Mouse (Mus musculus) intestine, embryonic 16.5 days (tissue): ENCODE results near the gene Usp32. TPM values are rescaled to one million over a fixed set of nuclear protein-coding genes. Genes with fewer than 3 reads are reported as not detected.

Experiments
- ATAC-seq: fragments of 200-750 bp; cut with Nextera tagmentation; 2 replicates; pipeline ENCODE4 v1.8.0; 2017; ENCODE audit warnings: moderate TSS enrichment, moderate library complexity
- H3K27ac ChIP-seq: fragments of 300-500 bp; sonication (generic); 2 replicates; pipeline ENCODE4 v1.5.1; 2014; ENCODE audit warnings: mild to moderate bottlenecking, low read length
- H3K27me3 ChIP-seq: fragments of 300-500 bp; sonication (generic); replicated peaks from 2 replicates; pipeline ENCODE4 v1.6.1; 2014; ENCODE audit warnings: low read length, control low read depth, mixed read lengths; ENCODE audit not compliant: control insufficient read depth, insufficient read depth
- H3K36me3 ChIP-seq: fragments of 300-500 bp; sonication (generic); 2 replicates; pipeline ENCODE4 v1.6.1; 2014; ENCODE audit warnings: low read length, control low read depth; ENCODE audit not compliant: control insufficient read depth, insufficient read depth
- H3K4me1 ChIP-seq: fragments of 300-500 bp; sonication (generic); 2 replicates; pipeline ENCODE4 v1.6.1; 2014; ENCODE audit warnings: low read length, control low read depth, mixed read lengths; ENCODE audit not compliant: control insufficient read depth, insufficient read depth
- H3K4me2 ChIP-seq: fragments of 300-500 bp; sonication (generic); 2 replicates; pipeline ENCODE4 v1.6.1; 2014; ENCODE audit warnings: low read depth, low read length, control low read depth
- H3K4me3 ChIP-seq: fragments of 300-500 bp; sonication (generic); 2 replicates; pipeline ENCODE4 v1.5.1; 2014; ENCODE audit warnings: mild to moderate bottlenecking, low read length
- H3K9ac ChIP-seq: fragments of 300-500 bp; sonication (generic); 2 replicates; pipeline ENCODE4 v1.6.1; 2014; ENCODE audit warnings: low read depth, low read length
- H3K9me3 ChIP-seq: fragments of 300-500 bp; sonication (generic); 2 replicates; pipeline ENCODE4 v1.6.1; 2016; ENCODE audit warnings: low read length, control low read depth; ENCODE audit not compliant: control insufficient read depth
- WGBS: fragments of 180-500 bp; shearing (Covaris S2); extraction: QIAGEN DNeasy Blood & Tissue Kit; methylation state at CpG from one replicate; pipeline ENCODE4 v1.1.7; 2014; 5-methylcytosine and 5-hydroxymethylcytosine counted together
- polyA plus RNA-seq: library from polyadenylated mRNA; unstranded; fragments of >200 nt; fragmentation: Nextera tagmentation; extraction: Ambion mirVana; gene quantifications from 2 replicates; pipeline ENCODE4 v1.2.1, GENCODE M21; 2015

The Usp32 gene
- polyA plus RNA-seq, 1 experiment from 2014 or later = 3.9 TPM

- no peak for ATAC-seq
Observed at GRCm38 (mm10) chr11:85003566-85003965, 136.4 kb downstream of the Usp32 start.

DNA sequence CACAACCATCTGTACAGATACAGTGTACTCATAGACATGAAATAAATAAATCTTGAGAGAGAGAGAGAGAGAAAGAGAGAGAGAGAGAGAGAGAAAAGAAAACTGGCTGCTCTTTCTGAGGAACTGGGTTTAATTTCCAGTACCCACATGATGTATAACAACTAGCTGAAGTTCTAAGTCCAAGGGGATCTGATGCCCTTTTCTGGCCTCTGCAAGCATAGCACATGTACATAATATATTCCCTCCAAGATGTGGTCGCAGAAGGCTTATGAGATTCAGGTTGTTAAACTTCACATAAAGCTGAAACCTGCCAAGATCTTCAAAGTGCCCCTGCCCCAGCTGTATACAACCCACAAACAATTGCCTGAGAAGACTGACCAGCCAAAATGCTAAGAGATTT lies 144.7 kb downstream of the Usp32 start:
- ATAC-seq = no peak
- no peaks in the 10 kb centered on the region for H3K9me3 ChIP-seq
- H3K36me3 ChIP-seq = no peaks in the 10 kb centered on the region
- no peaks in the 10 kb centered on the region for H3K27me3 ChIP-seq
- no peak overlapping the region for H3K27ac ChIP-seq
- no peak overlapping the region for H3K9ac ChIP-seq
- H3K4me2 ChIP-seq = no peak overlapping the region
- no peaks in the 10 kb centered on the region for H3K4me1 ChIP-seq
- no peak overlapping the region for H3K4me3 ChIP-seq
- 95% methylated on average over 1 of the region's 1 CpGs for WGBS

More at GRCm38 (mm10) chr11:85003566-85003965, 136.4 kb downstream of the Usp32 start:
- H3K9ac ChIP-seq = no peak overlapping the region
- no peaks in the 10 kb centered on the region for H3K36me3 ChIP-seq
- H3K27ac ChIP-seq = no peak overlapping the region
- H3K4me2 ChIP-seq = no peak overlapping the region
- no peaks in the 10 kb centered on the region for H3K27me3 ChIP-seq
- no peak overlapping the region for H3K4me3 ChIP-seq
- WGBS = 92% methylated on average over 3 of the region's 3 CpGs
- H3K9me3 ChIP-seq = no peaks in the 10 kb centered on the region
- H3K4me1 ChIP-seq = no peaks in the 10 kb centered on the region

DNA sequence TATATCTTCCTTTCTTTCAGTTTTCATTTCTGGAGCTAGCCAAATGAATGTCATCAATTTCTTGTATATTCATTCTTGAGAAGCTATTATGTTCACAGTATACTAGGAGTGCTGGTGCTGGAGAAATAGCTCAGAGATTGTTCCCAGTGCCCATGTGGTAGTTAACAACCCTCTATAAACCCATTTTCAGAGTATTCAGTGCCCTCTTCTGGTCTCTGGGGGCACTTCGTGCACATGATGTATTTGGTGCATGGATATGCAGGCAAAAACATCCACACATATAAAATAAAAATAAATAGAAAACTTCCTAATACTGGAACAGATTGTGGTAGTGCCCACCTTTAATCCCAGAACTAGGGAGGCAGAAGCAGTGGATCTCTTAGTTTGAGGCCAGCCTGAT lies 147.0 kb downstream of the Usp32 start:
- Histone ChIP-seq H3K4me1 (no peaks in the 10 kb centered on the region), H3K27ac (no peak overlapping the region), H3K4me3 (no peak overlapping the region), H3K9ac (no peak overlapping the region), H3K36me3 (no peaks in the 10 kb centered on the region), H3K9me3 (no peaks in the 10 kb centered on the region), H3K4me2 (no peak overlapping the region), H3K27me3 (no peaks in the 10 kb centered on the region)
- 93% methylated on average over 1 of the region's 1 CpGs for WGBS
- ATAC-seq = no peak

GRCm38 (mm10) chr11:84988341-84988919 lies 151.5 kb downstream of the Usp32 start:
- H3K9me3 ChIP-seq = no peaks in the 10 kb centered on the region
- H3K27ac ChIP-seq = no peak overlapping the region
- H3K4me1 ChIP-seq = no peaks in the 10 kb centered on the region
- no peak overlapping the region for H3K4me2 ChIP-seq
- H3K4me3 ChIP-seq = no peak overlapping the region
- no peaks in the 10 kb centered on the region for H3K36me3 ChIP-seq
- H3K9ac ChIP-seq = no peak overlapping the region
- no peak for ATAC-seq
- 93% methylated on average over 3 of the region's 3 CpGs for WGBS
- H3K27me3 ChIP-seq = no peaks in the 10 kb centered on the region

- Histone ChIP-seq H3K4me2 (no peak overlapping the region), H3K9me3 (no peaks in the 10 kb centered on the region), H3K27ac (no peak overlapping the region), H3K36me3 (no peaks in the 10 kb centered on the region), H3K4me3 (no peak overlapping the region), H3K27me3 (no peaks in the 10 kb centered on the region), H3K4me1 (no peaks in the 10 kb centered on the region), H3K9ac (no peak overlapping the region)
- ATAC-seq = no peak
- WGBS = 87% methylated on average over 6 of the region's 6 CpGs
Observed at GRCm38 (mm10) chr11:84985421-84985820, 154.5 kb downstream of the Usp32 start.

GRCm38 (mm10) chr11:84980697-84981096 lies 159.3 kb downstream of the Usp32 start:
- Histone ChIP-seq H3K27ac (no peak overlapping the region), H3K4me1 (no peaks in the 10 kb centered on the region), H3K9ac (no peak overlapping the region), H3K9me3 (no peaks in the 10 kb centered on the region), H3K27me3 (no peaks in the 10 kb centered on the region), H3K36me3 (no peaks in the 10 kb centered on the region), H3K4me3 (no peak overlapping the region), H3K4me2 (no peak overlapping the region)
- 64% methylated on average over 2 of the region's 2 CpGs for WGBS
- ATAC-seq = no peak

DNA sequence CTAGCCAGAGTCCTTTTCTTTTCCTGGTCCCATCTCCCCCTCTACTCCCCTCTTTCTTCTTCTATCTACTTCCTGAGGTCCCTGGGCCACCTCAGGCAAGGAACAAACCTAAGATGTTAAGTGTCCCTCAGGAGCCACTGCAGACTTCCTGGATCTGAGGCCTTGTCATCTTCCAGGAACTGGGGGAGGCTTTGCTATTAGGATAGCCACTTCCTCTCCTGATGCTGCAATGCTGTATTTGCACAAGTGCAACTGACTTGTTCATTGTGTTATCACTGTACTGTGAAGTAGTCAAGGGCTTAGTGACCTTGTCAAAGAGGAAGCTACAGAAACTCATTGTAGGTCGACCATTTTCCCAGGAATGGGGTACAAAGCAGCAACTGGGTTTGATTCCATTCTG lies 160.6 kb downstream of the Usp32 start:
- no peak overlapping the region for H3K4me2 ChIP-seq
- H3K27me3 ChIP-seq = no peaks in the 10 kb centered on the region
- no peaks in the 10 kb centered on the region for H3K36me3 ChIP-seq
- 30% methylated on average over 1 of the region's 1 CpGs for WGBS
- H3K9ac ChIP-seq = no peak overlapping the region
- no peaks in the 10 kb centered on the region for H3K4me1 ChIP-seq
- H3K9me3 ChIP-seq = no peaks in the 10 kb centered on the region
- ATAC-seq = no peak
- H3K27ac ChIP-seq = no peak overlapping the region
- H3K4me3 ChIP-seq = no peak overlapping the region

GRCm38 (mm10) chr11:84978113-84978512 lies 161.8 kb downstream of the Usp32 start:
- H3K4me2 ChIP-seq = no peak overlapping the region
- no peak overlapping the region for H3K9ac ChIP-seq
- no peaks in the 10 kb centered on the region for H3K4me1 ChIP-seq
- no peak for ATAC-seq
- H3K27me3 ChIP-seq = no peaks in the 10 kb centered on the region
- no peaks in the 10 kb centered on the region for H3K36me3 ChIP-seq
- H3K4me3 ChIP-seq = no peak overlapping the region
- 44% methylated on average over 2 of the region's 2 CpGs for WGBS
- no peak overlapping the region for H3K27ac ChIP-seq
- no peaks in the 10 kb centered on the region for H3K9me3 ChIP-seq

DNA sequence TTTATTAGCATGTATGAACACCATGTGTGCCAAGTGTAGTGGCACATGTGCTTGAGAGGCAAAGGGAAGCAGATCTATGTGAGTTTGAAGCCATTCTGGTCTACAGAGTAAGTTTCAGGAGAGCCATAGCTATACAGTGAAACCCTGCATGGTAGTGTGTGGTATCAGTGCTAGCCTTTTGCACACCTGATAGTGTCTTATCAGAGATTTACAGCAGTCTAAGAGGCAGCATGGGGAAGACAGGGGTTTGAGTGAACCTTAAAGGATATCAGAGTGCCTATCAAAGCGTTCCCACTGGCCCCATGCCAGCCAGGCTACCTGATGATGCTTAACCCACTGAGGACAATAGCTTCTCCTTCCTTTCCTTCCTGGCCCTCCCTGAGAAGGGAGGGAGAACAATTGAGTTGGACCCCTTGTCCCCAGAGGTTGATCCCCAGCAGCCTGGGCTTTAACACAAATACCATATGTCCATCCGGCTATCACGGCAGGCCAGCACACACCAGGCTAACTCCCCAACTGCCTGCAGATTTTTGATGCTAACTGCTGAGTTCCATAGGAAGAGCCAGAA lies 162.5 kb downstream of the Usp32 start:
- Histone ChIP-seq H3K9ac (no peak overlapping the region), H3K27ac (no peak overlapping the region), H3K4me2 (no peak overlapping the region), H3K36me3 (no peaks in the 10 kb centered on the region), H3K9me3 (no peaks in the 10 kb centered on the region), H3K4me3 (no peak overlapping the region), H3K4me1 (0 out of 2 replicates have a peak, but pooled peaks cover 4% of the 10 kb centered on the region), H3K27me3 (no peaks in the 10 kb centered on the region)
- no peak for ATAC-seq
- 73% methylated on average over 3 of the region's 3 CpGs for WGBS

- H3K9ac ChIP-seq = no peak overlapping the region
- no peaks in the 10 kb centered on the region for H3K36me3 ChIP-seq
- no peak for ATAC-seq
- no peaks in the 10 kb centered on the region for H3K9me3 ChIP-seq
- H3K4me2 ChIP-seq = no peak overlapping the region
- H3K4me3 ChIP-seq = no peak overlapping the region
- H3K4me1 ChIP-seq = peaks cover 9% of the 10 kb centered on the region; the same call in 1 of the 2 replicates
- 83% methylated on average over 3 of the region's 3 CpGs for WGBS
- H3K27ac ChIP-seq = no peak overlapping the region
- no peaks in the 10 kb centered on the region for H3K27me3 ChIP-seq
Observed at GRCm38 (mm10) chr11:84976706-84977105, 163.3 kb downstream of the Usp32 start.
